Mouse (Mus musculus): Measurements from ENCODE around the gene Grk5. TPM values are rescaled to one million over a fixed set of nuclear protein-coding genes. Genes with fewer than 3 reads are reported as not detected.

Grk5 gene
- total and polyA plus RNA-seq, 3 experiments, result 1.0 to 4.0 (median 2.1) TPM

GRCm38 (mm10) chr19:60997784-60998183 is 108.2 kb downstream of the Grk5 start:
- DNase-seq (ENCODE audit: low spot score) (no peak), ATAC-seq (ENCODE audit: extremely low read depth, insufficient number of reproducible peaks, low FRiP score, poor library complexity, severe bottlenecking) (no peak)
- TF ChIP-seq GATA1 (IDR thresholded peaks at IDR 0.05; ENCODE audit: borderline replicate concordance, low read length) (no peak), POLR2AphosphoS5 (IDR thresholded peaks at IDR 0.05; ENCODE audit: insufficient replicate concordance, low read depth, low read length) (no peak), TAL1 (conservative IDR thresholded peaks at IDR 0.05; ENCODE audit: low read depth, low read length) (no peak), CTCF (IDR thresholded peaks at IDR 0.05; ENCODE audit: low read depth, low read length) (no peak), GATA2 (IDR thresholded peaks at IDR 0.05; ENCODE audit: borderline replicate concordance, low read depth, low read length) (no peak)
- Histone ChIP-seq H3K4me3 (ENCODE audit: low read depth, low read length) (no peak overlapping the region), H3K9me3 (replicated peaks) (no peaks in the 10 kb centered on the region), H3K4me1 (ENCODE audit: insufficient read depth, low read depth, low read length) (peaks cover 8% of the 10 kb centered on the region), H3K27me3 (ENCODE audit: insufficient read depth, low read length) (no peaks in the 10 kb centered on the region), H3K36me3 (replicated peaks) (no peaks in the 10 kb centered on the region)

GRCm38 (mm10) chr19:60999652-61000051 is 110.1 kb downstream of the Grk5 start:
- peaks cover 4% of the 10 kb centered on the region for H3K4me1 ChIP-seq (ENCODE audit: insufficient read depth, low read depth, low read length)
- peak; percentile 54; the same call in 1 of the 2 replicates for ATAC-seq (ENCODE audit: extremely low read depth, insufficient number of reproducible peaks, low FRiP score, poor library complexity, severe bottlenecking)
- TF ChIP-seq GATA2 (IDR thresholded peaks at IDR 0.05; ENCODE audit: borderline replicate concordance, low read depth, low read length), result no peak
- no peak for TF ChIP-seq POLR2AphosphoS5 (IDR thresholded peaks at IDR 0.05; ENCODE audit: insufficient replicate concordance, low read depth, low read length)
- no peak for TF ChIP-seq TAL1 (conservative IDR thresholded peaks at IDR 0.05; ENCODE audit: low read depth, low read length)
- TF ChIP-seq CTCF (IDR thresholded peaks at IDR 0.05; ENCODE audit: low read depth, low read length), result no peak
- TF ChIP-seq GATA1 (IDR thresholded peaks at IDR 0.05; ENCODE audit: borderline replicate concordance, low read length), result no peak
- no peaks in the 10 kb centered on the region for H3K27me3 ChIP-seq (ENCODE audit: insufficient read depth, low read length)
- no peak overlapping the region for H3K4me3 ChIP-seq (ENCODE audit: low read depth, low read length)
- DNase-seq (ENCODE audit: low spot score), result no peak
- H3K9me3 ChIP-seq (replicated peaks), result no peaks in the 10 kb centered on the region
- no peaks in the 10 kb centered on the region for H3K36me3 ChIP-seq (replicated peaks)

GRCm38 (mm10) chr19:61000958-61001357 is 111.4 kb downstream of the Grk5 start:
- no peak overlapping the region for H3K4me3 ChIP-seq (ENCODE audit: low read depth, low read length)
- no peak for ATAC-seq (ENCODE audit: extremely low read depth, insufficient number of reproducible peaks, low FRiP score, poor library complexity, severe bottlenecking)
- DNase-seq (ENCODE audit: low spot score), result no peak
- no peaks in the 10 kb centered on the region for H3K36me3 ChIP-seq (replicated peaks)
- H3K4me1 ChIP-seq (ENCODE audit: insufficient read depth, low read depth, low read length), result peaks cover 4% of the 10 kb centered on the region
- no peaks in the 10 kb centered on the region for H3K27me3 ChIP-seq (ENCODE audit: insufficient read depth, low read length)
- TF ChIP-seq POLR2AphosphoS5 (IDR thresholded peaks at IDR 0.05; ENCODE audit: insufficient replicate concordance, low read depth, low read length) (no peak), GATA1 (IDR thresholded peaks at IDR 0.05; ENCODE audit: borderline replicate concordance, low read length) (no peak), CTCF (IDR thresholded peaks at IDR 0.05; ENCODE audit: low read depth, low read length) (no peak), TAL1 (conservative IDR thresholded peaks at IDR 0.05; ENCODE audit: low read depth, low read length) (no peak), GATA2 (IDR thresholded peaks at IDR 0.05; ENCODE audit: borderline replicate concordance, low read depth, low read length) (no peak)
- H3K9me3 ChIP-seq (replicated peaks), result no peaks in the 10 kb centered on the region

GRCm38 (mm10) chr19:61009266-61009665 is 119.7 kb downstream of the Grk5 start:
- Histone ChIP-seq H3K9me3 (replicated peaks) (no peaks in the 10 kb centered on the region), H3K36me3 (replicated peaks) (no peaks in the 10 kb centered on the region), H3K27me3 (ENCODE audit: insufficient read depth, low read length) (no peaks in the 10 kb centered on the region), H3K4me1 (ENCODE audit: insufficient read depth, low read depth, low read length) (no peaks in the 10 kb centered on the region), H3K4me3 (ENCODE audit: low read depth, low read length) (no peak overlapping the region)
- no peak for DNase-seq (ENCODE audit: low spot score)
- no peak for TF ChIP-seq CTCF (IDR thresholded peaks at IDR 0.05; ENCODE audit: low read depth, low read length)
- TF ChIP-seq GATA2 (IDR thresholded peaks at IDR 0.05; ENCODE audit: borderline replicate concordance, low read depth, low read length), result no peak
- TF ChIP-seq GATA1 (IDR thresholded peaks at IDR 0.05; ENCODE audit: borderline replicate concordance, low read length), result no peak
- TF ChIP-seq TAL1 (conservative IDR thresholded peaks at IDR 0.05; ENCODE audit: low read depth, low read length), result no peak
- no peak for TF ChIP-seq POLR2AphosphoS5 (IDR thresholded peaks at IDR 0.05; ENCODE audit: insufficient replicate concordance, low read depth, low read length)
- no peak for ATAC-seq (ENCODE audit: extremely low read depth, insufficient number of reproducible peaks, low FRiP score, poor library complexity, severe bottlenecking)

GRCm38 (mm10) chr19:61017477-61018266 is 128.1 kb downstream of the Grk5 start:
- ATAC-seq (ENCODE audit: extremely low read depth, insufficient number of reproducible peaks, low FRiP score, poor library complexity, severe bottlenecking), result no peak
- Histone ChIP-seq H3K4me1 (ENCODE audit: insufficient read depth, low read depth, low read length) (no peaks in the 10 kb centered on the region), H3K27me3 (ENCODE audit: insufficient read depth, low read length) (no peaks in the 10 kb centered on the region), H3K36me3 (replicated peaks) (no peaks in the 10 kb centered on the region), H3K9me3 (replicated peaks) (no peaks in the 10 kb centered on the region), H3K4me3 (ENCODE audit: low read depth, low read length) (no peak overlapping the region)
- no peak for DNase-seq (ENCODE audit: low spot score)
- no peak for TF ChIP-seq CTCF (IDR thresholded peaks at IDR 0.05; ENCODE audit: low read depth, low read length)
- no peak for TF ChIP-seq TAL1 (conservative IDR thresholded peaks at IDR 0.05; ENCODE audit: low read depth, low read length)
- no peak for TF ChIP-seq GATA2 (IDR thresholded peaks at IDR 0.05; ENCODE audit: borderline replicate concordance, low read depth, low read length)
- no peak for TF ChIP-seq POLR2AphosphoS5 (IDR thresholded peaks at IDR 0.05; ENCODE audit: insufficient replicate concordance, low read depth, low read length)
- TF ChIP-seq GATA1 (IDR thresholded peaks at IDR 0.05; ENCODE audit: borderline replicate concordance, low read length), result no peak

- Histone ChIP-seq H3K4me1 (ENCODE audit: insufficient read depth, low read depth, low read length) (no peaks in the 10 kb centered on the region), H3K27me3 (ENCODE audit: insufficient read depth, low read length) (no peaks in the 10 kb centered on the region)
- ATAC-seq (ENCODE audit: extremely low read depth, insufficient number of reproducible peaks, low FRiP score, poor library complexity, severe bottlenecking), result no peak
Measured at GRCm38 (mm10) chr19:61021502-61021901, 132.0 kb downstream of the Grk5 start.

More at GRCm38 (mm10) chr19:61021502-61021901, 132.0 kb downstream of the Grk5 start:
- no peaks in the 10 kb centered on the region for H3K9me3 ChIP-seq (replicated peaks)
- no peak for DNase-seq (ENCODE audit: low spot score)
- H3K36me3 ChIP-seq (replicated peaks), result no peaks in the 10 kb centered on the region
- TF ChIP-seq CTCF (IDR thresholded peaks at IDR 0.05; ENCODE audit: low read depth, low read length) (no peak), POLR2AphosphoS5 (IDR thresholded peaks at IDR 0.05; ENCODE audit: insufficient replicate concordance, low read depth, low read length) (no peak), GATA2 (IDR thresholded peaks at IDR 0.05; ENCODE audit: borderline replicate concordance, low read depth, low read length) (no peak), TAL1 (conservative IDR thresholded peaks at IDR 0.05; ENCODE audit: low read depth, low read length) (no peak), GATA1 (IDR thresholded peaks at IDR 0.05; ENCODE audit: borderline replicate concordance, low read length) (no peak)
- no peak overlapping the region for H3K4me3 ChIP-seq (ENCODE audit: low read depth, low read length)
